Mouse (Mus musculus) CH12.LX (cell line): ENCODE results near the gene Mybpc3. TPM values are rescaled to one million over a fixed set of nuclear protein-coding genes. Genes with fewer than 3 reads are reported as not detected.

Source experiments
- DNase-seq: peaks from one replicate; pipeline ENCODE4 v3.0.0-alpha.2; 2013; ENCODE audit errors: extremely low read depth
- H3K27ac ChIP-seq: 2 replicates; pipeline ENCODE4 v1.5.1; 2012; ENCODE audit warnings: low read depth, mild to moderate bottlenecking, control low read depth, moderate library complexity; ENCODE audit not compliant: insufficient read depth
- H3K27me3 ChIP-seq: replicated peaks from 2 replicates; pipeline ENCODE3; 2012; ENCODE audit warnings: inconsistent platforms
- H3K36me3 ChIP-seq, 2 experiments: replicated peaks in 1 of 2; 2 replicates each; pipeline versions ENCODE3 to v1.6.1; 2012; ENCODE audit warnings: inconsistent platforms in 1 of 2, low read length in 1 of 2, mild to moderate bottlenecking in 1 of 2, mixed read lengths in 1 of 2, moderate library complexity in 1 of 2; ENCODE audit not compliant: control insufficient read depth in 1 of 2, insufficient read depth in 1 of 2
- H3K4me1 ChIP-seq, 2 experiments: 2 replicates each; pipeline ENCODE4 v1.6.1; 2012; ENCODE audit warnings: inconsistent platforms in 1 of 2, moderate library complexity in 1 of 2; ENCODE audit not compliant: insufficient read depth in 2 of 2, control insufficient read depth in 1 of 2
- H3K4me2 ChIP-seq: 2 replicates; pipeline ENCODE4 v1.6.1; 2012; ENCODE audit warnings: low read depth, mild to moderate bottlenecking, control low read depth; ENCODE audit not compliant: poor library complexity, insufficient read depth, severe bottlenecking
- H3K4me3 ChIP-seq, 3 experiments: fragments of 150-350 bp in 1 of 3; sonication (generic) in 1 of 3; replicated peaks in 1 of 3; 2 replicates each; pipeline versions ENCODE3 to v1.5.1; 2011 to 2012; ENCODE audit warnings: low read depth in 2 of 3, low read length in 2 of 3, mild to moderate bottlenecking in 2 of 3, moderate library complexity in 2 of 3, control low read depth in 1 of 3, improper control_type of control experiment in 1 of 3, inconsistent platforms in 1 of 3, mixed read lengths in 1 of 3; ENCODE audit not compliant: poor library complexity in 1 of 3
- H3K79me2 ChIP-seq: replicated peaks from 2 replicates; pipeline ENCODE4 v1.6.1; 2012; ENCODE audit warnings: mild to moderate bottlenecking, moderate library complexity; ENCODE audit not compliant: control insufficient read depth, poor library complexity, insufficient read depth, severe bottlenecking; ENCODE audit errors: extremely low read depth
- H3K9ac ChIP-seq: 2 replicates; pipeline ENCODE4 v1.6.1; 2012; ENCODE audit warnings: low read depth, mild to moderate bottlenecking, control low read depth, moderate library complexity; ENCODE audit not compliant: insufficient read depth
- H3K9me3 ChIP-seq: replicated peaks from 2 replicates; pipeline ENCODE3; 2012; ENCODE audit warnings: low read length, inconsistent platforms, mixed read lengths
- ELF1 ChIP-seq: IDR thresholded peaks from 2 replicates; pipeline ENCODE4 v1.6.1; 2014; ENCODE audit warnings: low read depth, mild to moderate bottlenecking, inconsistent platforms, low read length, improper control_type of control experiment
- EP300 ChIP-seq: IDR thresholded peaks from 2 replicates; pipeline ENCODE4 v1.6.1; 2011; ENCODE audit warnings: low read length, improper control_type of control experiment
- IRF4 ChIP-seq: IDR thresholded peaks from 2 replicates; pipeline ENCODE4 v1.6.1; 2014; ENCODE audit warnings: low read depth, mild to moderate bottlenecking, inconsistent platforms, low read length, improper control_type of control experiment
- MXI1 ChIP-seq: IDR thresholded peaks from 2 replicates; pipeline ENCODE4 v1.6.1; 2011; ENCODE audit warnings: mild to moderate bottlenecking, low read depth, low read length, improper control_type of control experiment
- MYC ChIP-seq: IDR thresholded peaks from 2 replicates; pipeline ENCODE4 v1.6.1; 2011; ENCODE audit warnings: low read depth, mild to moderate bottlenecking, improper control_type of control experiment, low read length
- POLR2A ChIP-seq: IDR thresholded peaks from 2 replicates; pipeline ENCODE4 v1.6.1; 2011; ENCODE audit warnings: low read depth, mild to moderate bottlenecking, improper control_type of control experiment, low read length
- ZKSCAN1 ChIP-seq: IDR thresholded peaks from 2 replicates; pipeline ENCODE4 v1.6.1; 2012; ENCODE audit warnings: low read depth, inconsistent platforms, low read length, improper control_type of control experiment, borderline replicate concordance
- dilution Hi-C: fragments of 300-500 bp; cut with MboI; formaldehyde crosslinking; loops from 2 replicates; pipeline ENCODE4 v1.14.3; 2020; ENCODE audit warnings: low sequenced_read_pairs; ENCODE audit not compliant: extremely low pct_unique_long_range_greater_than_20kb, extremely low pct_ligation_motif_present
- in situ Hi-C: fragments of 300-500 bp; cut with MboI; formaldehyde crosslinking; loops from 3 replicates; pipeline ENCODE4 v1.14.3; 2019; ENCODE audit warnings: low sequenced_read_pairs, low pct_ligation_motif_present, low pct_unique_long_range_greater_than_20kb, mixed read lengths
- polyA plus RNA-seq: library from polyadenylated mRNA; unstranded; fragments of >175 nt; gene quantifications from 2 replicates; pipeline ENCODE4 v1.2.1, GENCODE M21; 2012; ENCODE audit warnings: low read depth; ENCODE audit not compliant: insufficient read length
- total RNA-seq, 2 experiments: library from RNA; depleted of rRNA; stranded (reverse); fragments of 300-350 nt in 1 of 2; fragments of >200 nt in 1 of 2; gene quantifications; 2 replicates each; pipeline ENCODE4 v1.2.3; 2012 to 2014

Mybpc3 gene
- total and polyA plus RNA-seq, 3 experiments = 0.04 to 0.27 (median 0.07) TPM

DNA sequence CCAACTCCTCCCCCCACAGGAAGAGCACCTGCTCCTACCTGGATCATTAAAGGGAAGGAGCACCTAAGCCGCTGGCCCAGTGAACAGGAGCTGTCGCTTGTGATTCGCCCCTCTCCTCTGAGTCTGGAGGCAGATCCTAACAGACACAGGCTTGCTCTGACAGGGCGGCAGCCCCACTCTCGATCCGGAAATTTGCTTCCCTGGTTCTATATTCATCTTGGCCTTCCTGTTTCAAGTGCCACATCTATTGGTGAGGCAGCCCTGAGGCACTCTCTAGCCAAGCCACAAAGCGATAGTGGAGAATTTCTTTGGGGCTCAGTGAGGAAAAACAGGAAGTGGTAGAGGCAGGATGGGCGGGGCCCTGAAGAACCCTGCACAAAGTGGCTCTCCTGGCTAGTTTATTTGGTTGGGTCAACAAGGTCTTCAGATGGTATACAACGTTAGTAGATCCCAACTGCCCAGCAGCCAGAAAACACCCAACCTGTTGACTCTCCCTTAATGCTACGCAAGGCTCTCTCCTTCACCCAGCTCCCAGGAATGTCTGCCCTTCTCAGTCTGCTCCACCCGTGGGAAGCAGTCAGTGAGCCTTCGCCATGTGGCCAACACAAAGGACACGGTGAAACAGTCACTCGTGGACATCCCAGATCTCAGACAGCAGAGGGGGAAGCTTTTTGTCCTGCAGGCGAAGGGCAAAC is 65.9 kb downstream of the Mybpc3 start, which contains the start of gene Madd:
Madd (minus strand) TSS at position 127 of the 695 bp plus-strand sequence.
- H3K4me1 ChIP-seq = peaks cover 18 to 34% of the 10 kb centered on the region in 2 experiments
- dilution Hi-C loops (no loop called here), in situ Hi-C loops (no loop called here)
- no peaks in the 10 kb centered on the region for H3K9me3 ChIP-seq
- peaks cover 2 to 6% of the 10 kb centered on the region in 2 experiments for H3K36me3 ChIP-seq
- peak within 1 kb of the TSS; percentile 69 for H3K27ac ChIP-seq
- peak; percentile 72 for DNase-seq
- H3K27me3 ChIP-seq = no peaks in the 10 kb centered on the region
- TF ChIP-seq ZKSCAN1 (no peak), EP300 (no peak), POLR2A (0 out of 2 replicates have a peak, but pooled peaks have one; percentile 29), IRF4 (peak; percentile 48), ELF1 (peak; percentile 86), MYC (0 out of 2 replicates have a peak, but pooled peaks have one; percentile 16), MXI1 (peak; percentile 35; the same call in 1 of the 2 replicates)
- H3K79me2 ChIP-seq = peaks cover 8% of the 10 kb centered on the region
- H3K4me2 ChIP-seq = peak within 1 kb of the TSS; percentile 85
- peak within 1 kb of the TSS; percentile 77 for H3K9ac ChIP-seq
- H3K4me3 ChIP-seq = peak within 1 kb of the TSS; percentile 77 to 87 (median 83)

Other genes with a start within 250 kb of the Mybpc3 start
- not detected in 2 replicates for gene C1qtnf4, start 232.3 kb upstream of the Mybpc3 start, total RNA-seq (2012; rRNA removed)
- not detected in 2 replicates for gene C1qtnf4, start 232.3 kb upstream of the Mybpc3 start, total RNA-seq (2014; rRNA removed)
- not detected in 2 replicates for gene C1qtnf4, start 232.3 kb upstream of the Mybpc3 start, polyA plus RNA-seq
- 20.5 and 28.4 TPM in 2 replicates for gene Kbtbd4, start 213.4 kb upstream of the Mybpc3 start, total RNA-seq (2012; rRNA removed)
- 19.5 and 20.1 TPM in 2 replicates for gene Kbtbd4, start 213.4 kb upstream of the Mybpc3 start, total RNA-seq (2014; rRNA removed)
- 21.7 and 24.9 TPM in 2 replicates for gene Kbtbd4, start 213.4 kb upstream of the Mybpc3 start, polyA plus RNA-seq
- gene Ndufs3, start 213.3 kb upstream of the Mybpc3 start, total RNA-seq (2012; rRNA removed) = 133 and 146 TPM in 2 replicates
- gene Ndufs3, start 213.3 kb upstream of the Mybpc3 start, total RNA-seq (2014; rRNA removed) = 182 and 195 TPM in 2 replicates
- gene Ndufs3, start 213.3 kb upstream of the Mybpc3 start, polyA plus RNA-seq = 185 and 190 TPM in 2 replicates
- 29.7 and 33.8 TPM in 2 replicates for gene Celf1, start 177.8 kb upstream of the Mybpc3 start, total RNA-seq (2012; rRNA removed)
- 50.9 and 52.8 TPM in 2 replicates for gene Celf1, start 177.8 kb upstream of the Mybpc3 start, total RNA-seq (2014; rRNA removed)
- 67.4 and 69.7 TPM in 2 replicates for gene Celf1, start 177.8 kb upstream of the Mybpc3 start, polyA plus RNA-seq
- gene Rapsn, start 82.5 kb upstream of the Mybpc3 start, total RNA-seq (2012; rRNA removed) = 0.08 TPM in 1 of 2 replicates, not detected in the other
- 0.15 TPM in 1 of 2 replicates, not detected in the other for gene Rapsn, start 82.5 kb upstream of the Mybpc3 start, total RNA-seq (2014; rRNA removed)
- gene Rapsn, start 82.5 kb upstream of the Mybpc3 start, polyA plus RNA-seq = 0.40 TPM in 1 of 2 replicates, not detected in the other
- gene Psmc3, start 64.1 kb upstream of the Mybpc3 start, total RNA-seq (2012; rRNA removed) = 214 and 283 TPM in 2 replicates
- 242 and 257 TPM in 2 replicates for gene Psmc3, start 64.1 kb upstream of the Mybpc3 start, total RNA-seq (2014; rRNA removed)
- 284 and 353 TPM in 2 replicates for gene Psmc3, start 64.1 kb upstream of the Mybpc3 start, polyA plus RNA-seq
- 7.5 and 8.4 TPM in 2 replicates for gene Slc39a13, start 47.7 kb upstream of the Mybpc3 start, total RNA-seq (2012; rRNA removed)
- 3.5 and 4.3 TPM in 2 replicates for gene Slc39a13, start 47.7 kb upstream of the Mybpc3 start, total RNA-seq (2014; rRNA removed)
- gene Slc39a13, start 47.7 kb upstream of the Mybpc3 start, polyA plus RNA-seq = 7.2 and 8.1 TPM in 2 replicates
- gene Spi1, start 35.8 kb upstream of the Mybpc3 start, total RNA-seq (2012; rRNA removed) = 22.7 and 24.7 TPM in 2 replicates
- gene Spi1, start 35.8 kb upstream of the Mybpc3 start, total RNA-seq (2014; rRNA removed) = 29.7 and 42.6 TPM in 2 replicates
- 35.2 and 45.7 TPM in 2 replicates for gene Spi1, start 35.8 kb upstream of the Mybpc3 start, polyA plus RNA-seq
- gene Madd, start 65.7 kb downstream of the Mybpc3 start, total RNA-seq (2012; rRNA removed) = 12.8 and 14.6 TPM in 2 replicates
- gene Madd, start 65.7 kb downstream of the Mybpc3 start, total RNA-seq (2014; rRNA removed) = 4.7 and 4.8 TPM in 2 replicates
- gene Madd, start 65.7 kb downstream of the Mybpc3 start, polyA plus RNA-seq = 15.6 and 18.3 TPM in 2 replicates
- gene Nr1h3, start 84.7 kb downstream of the Mybpc3 start, total RNA-seq (2012; rRNA removed) = 0.50 and 0.93 TPM in 2 replicates
- 0.17 and 0.59 TPM in 2 replicates for gene Nr1h3, start 84.7 kb downstream of the Mybpc3 start, total RNA-seq (2014; rRNA removed)
- gene Nr1h3, start 84.7 kb downstream of the Mybpc3 start, polyA plus RNA-seq = 0.19 TPM in 1 of 2 replicates, not detected in the other
- 3.1 and 4.2 TPM in 2 replicates for gene Acp2, start 84.7 kb downstream of the Mybpc3 start, total RNA-seq (2012; rRNA removed)
- 2.4 and 2.9 TPM in 2 replicates for gene Acp2, start 84.7 kb downstream of the Mybpc3 start, total RNA-seq (2014; rRNA removed)
- gene Acp2, start 84.7 kb downstream of the Mybpc3 start, polyA plus RNA-seq = 3.1 TPM in 2 replicates
- 11.0 and 13.9 TPM in 2 replicates for gene Ddb2, start 118.8 kb downstream of the Mybpc3 start, total RNA-seq (2012; rRNA removed)
- 20.2 and 23.4 TPM in 2 replicates for gene Ddb2, start 118.8 kb downstream of the Mybpc3 start, total RNA-seq (2014; rRNA removed)
- 14.1 and 15.2 TPM in 2 replicates for gene Ddb2, start 118.8 kb downstream of the Mybpc3 start, polyA plus RNA-seq
- gene Pacsin3, start 137.8 kb downstream of the Mybpc3 start, total RNA-seq (2012; rRNA removed) = 5.3 and 9.1 TPM in 2 replicates
- gene Pacsin3, start 137.8 kb downstream of the Mybpc3 start, total RNA-seq (2014; rRNA removed) = 1.2 and 1.5 TPM in 2 replicates
- 1.4 and 3.1 TPM in 2 replicates for gene Pacsin3, start 137.8 kb downstream of the Mybpc3 start, polyA plus RNA-seq
- 57.0 and 71.6 TPM in 2 replicates for gene Arfgap2, start 146.8 kb downstream of the Mybpc3 start, total RNA-seq (2012; rRNA removed)
- gene Arfgap2, start 146.8 kb downstream of the Mybpc3 start, total RNA-seq (2014; rRNA removed) = 48.3 and 55.1 TPM in 2 replicates
- gene Arfgap2, start 146.8 kb downstream of the Mybpc3 start, polyA plus RNA-seq = 77.6 and 80.0 TPM in 2 replicates